Mouse (Mus musculus): Measurements from ENCODE around the gene Csf2rb. TPM values are rescaled to one million over a fixed set of nuclear protein-coding genes. Genes with fewer than 3 reads are reported as not detected.
"Not testable (repeated sequence)": the region's sequence is repeated elsewhere in the genome, so short reads cannot be mapped to it uniquely, and the experiment has no call there.

The Csf2rb gene
- polyA plus RNA-seq, 1 experiment from 2014 or later = 1.8 TPM

DNA sequence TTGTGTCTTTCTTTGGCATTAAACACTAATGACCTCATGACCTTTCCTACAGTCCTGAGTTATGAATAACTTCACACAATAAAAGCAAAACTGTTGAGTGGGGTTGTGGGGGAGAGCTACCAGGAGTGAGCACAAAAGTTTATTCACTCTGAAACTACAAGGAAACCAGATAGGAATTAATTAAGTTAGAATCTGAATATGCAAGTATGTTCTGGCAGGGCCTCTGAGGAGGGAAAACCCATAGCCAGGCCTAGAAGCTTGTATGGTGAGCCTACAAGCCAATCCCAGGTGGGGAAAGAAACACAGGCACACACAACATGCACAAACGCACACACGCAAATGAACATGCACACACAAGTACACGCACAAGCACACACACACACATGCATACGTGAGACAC is 22.8 kb upstream of the Csf2rb start:
- Histone ChIP-seq H3K4me1 (ENCODE audit: control insufficient read depth, insufficient read depth, low read length) (no peaks in the 10 kb centered on the region), H3K9ac (ENCODE audit: low read length) (no peak overlapping the region), H3K9me3 (ENCODE audit: control insufficient read depth, low read length) (no peaks in the 10 kb centered on the region), H3K36me3 (ENCODE audit: control insufficient read depth, insufficient read depth, low read length) (no peaks in the 10 kb centered on the region), H3K4me2 (ENCODE audit: low read depth) (no peak overlapping the region), H3K27ac (ENCODE audit: low read depth, low read length) (no peak overlapping the region), H3K4me3 (ENCODE audit: low read depth, low read length) (no peak overlapping the region), H3K27me3 (ENCODE audit: control insufficient read depth, insufficient read depth, low read length) (no peaks in the 10 kb centered on the region)
- ATAC-seq (ENCODE audit: insufficient read depth, low FRiP score, low TSS enrichment) = no peak
- no peak for DNase-seq (ENCODE audit: low spot score)
- WGBS = 97% methylated on average over 4 of the region's 4 CpGs

DNA sequence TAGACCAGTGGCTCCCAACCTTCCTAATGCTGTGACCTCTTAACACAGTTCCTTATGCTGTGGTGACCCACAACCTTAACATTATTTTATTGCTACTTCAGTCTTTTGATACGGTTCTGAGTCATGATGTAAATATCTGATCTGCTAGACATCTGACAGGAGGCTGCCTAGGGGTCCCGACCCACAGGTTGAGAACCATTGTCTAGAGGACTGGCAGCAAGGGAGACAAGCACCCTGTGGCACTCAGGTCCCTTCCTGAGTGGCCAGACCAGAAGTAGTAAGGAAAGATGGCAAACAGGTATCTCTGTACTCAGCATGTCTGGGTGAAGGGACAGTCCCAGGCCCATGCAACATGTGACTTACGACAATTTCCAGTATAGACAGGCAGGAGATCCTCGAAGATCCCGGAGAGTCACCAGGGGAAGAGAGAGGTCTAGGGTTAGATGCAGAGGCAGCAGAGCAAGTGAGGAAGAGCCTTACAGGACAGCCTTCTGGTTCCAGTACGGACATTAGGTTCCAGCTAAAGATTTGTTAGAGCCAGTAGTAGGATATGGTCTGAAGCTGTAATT is 21.8 kb upstream of the Csf2rb start:
- H3K36me3 ChIP-seq (ENCODE audit: control insufficient read depth, insufficient read depth, low read length) = no peaks in the 10 kb centered on the region
- H3K4me1 ChIP-seq (ENCODE audit: control insufficient read depth, insufficient read depth, low read length) = no peaks in the 10 kb centered on the region
- H3K4me3 ChIP-seq (ENCODE audit: low read depth, low read length) = no peak overlapping the region
- no peak for ATAC-seq (ENCODE audit: insufficient read depth, low FRiP score, low TSS enrichment)
- H3K9me3 ChIP-seq (ENCODE audit: control insufficient read depth, low read length) = no peaks in the 10 kb centered on the region
- no peak overlapping the region for H3K4me2 ChIP-seq (ENCODE audit: low read depth)
- no peak for DNase-seq (ENCODE audit: low spot score)
- no peak overlapping the region for H3K9ac ChIP-seq (ENCODE audit: low read length)
- no peak overlapping the region for H3K27ac ChIP-seq (ENCODE audit: low read depth, low read length)
- WGBS = 90% methylated on average over 6 of the region's 6 CpGs
- no peaks in the 10 kb centered on the region for H3K27me3 ChIP-seq (ENCODE audit: control insufficient read depth, insufficient read depth, low read length)

DNA sequence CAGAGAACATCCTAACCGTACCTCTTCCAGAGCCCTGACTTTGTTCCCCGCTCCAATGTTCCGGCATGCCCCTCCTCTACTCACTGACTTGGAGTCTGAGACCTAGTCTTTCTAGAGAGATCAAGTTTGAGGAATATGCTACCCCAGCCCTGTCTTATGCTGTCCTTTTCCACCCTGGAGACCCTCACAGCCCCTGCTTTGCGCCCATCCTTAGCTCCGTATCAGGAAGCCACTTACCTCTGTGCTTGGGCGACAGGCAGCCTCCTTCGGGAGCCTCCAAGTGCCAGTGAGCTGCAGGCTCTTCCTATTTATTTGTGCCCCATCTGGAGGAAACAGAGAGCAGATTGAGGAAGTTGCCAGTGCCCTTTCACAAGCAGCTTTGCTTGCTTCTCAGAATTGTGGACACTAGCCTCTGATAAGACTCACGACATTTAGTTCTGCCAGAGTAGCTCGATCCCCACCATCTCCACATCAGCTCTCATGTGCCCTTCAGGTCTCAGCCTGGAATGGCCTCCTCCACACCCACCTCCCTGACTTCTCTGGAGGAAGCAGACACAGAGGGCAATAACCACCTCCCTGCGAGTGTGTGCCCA is 20.1 kb upstream of the Csf2rb start, which contains the start of gene Csf2rb2:
TSS of gene Csf2rb2 (minus strand) at position 381 of the 593 bp plus-strand sequence.
- no peaks in the 10 kb centered on the region for H3K36me3 ChIP-seq (ENCODE audit: control insufficient read depth, insufficient read depth, low read length)
- DNase-seq (ENCODE audit: low spot score) (no peak), ATAC-seq (ENCODE audit: insufficient read depth, low FRiP score, low TSS enrichment) (no peak)
- H3K9ac ChIP-seq (ENCODE audit: low read length) = no peak within 1 kb of the TSS
- no peaks in the 10 kb centered on the region for H3K4me1 ChIP-seq (ENCODE audit: control insufficient read depth, insufficient read depth, low read length)
- no peaks in the 10 kb centered on the region for H3K27me3 ChIP-seq (ENCODE audit: control insufficient read depth, insufficient read depth, low read length)
- H3K27ac ChIP-seq (ENCODE audit: low read depth, low read length) = no peak within 1 kb of the TSS
- H3K4me2 ChIP-seq (ENCODE audit: low read depth) = no peak within 1 kb of the TSS
- WGBS = 86% methylated on average over 10 of the region's 10 CpGs
- H3K4me3 ChIP-seq (ENCODE audit: low read depth, low read length) = no peak within 1 kb of the TSS
- no peaks in the 10 kb centered on the region for H3K9me3 ChIP-seq (ENCODE audit: control insufficient read depth, low read length)

DNA sequence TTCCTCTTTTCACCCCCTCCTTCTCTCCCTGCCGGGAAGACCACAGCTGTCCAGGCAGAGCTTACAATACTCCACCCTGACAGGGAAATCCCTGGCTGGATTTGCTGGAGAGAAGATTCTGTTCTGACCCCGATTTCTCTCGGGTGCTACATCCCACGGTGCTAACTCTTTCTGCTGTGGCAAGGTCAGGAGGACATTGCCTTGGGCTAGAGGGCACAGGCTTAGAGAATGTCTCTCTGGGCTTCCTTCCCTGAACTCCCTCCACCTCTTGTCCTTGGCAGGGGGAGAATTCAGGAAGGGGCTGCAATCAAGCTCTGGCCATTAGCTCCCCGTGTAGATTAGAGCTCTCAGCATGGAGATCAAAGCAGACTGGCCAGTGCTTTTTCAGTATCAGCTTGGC is 15.7 kb upstream of the Csf2rb start:
- Histone ChIP-seq H3K36me3 (ENCODE audit: control insufficient read depth, insufficient read depth, low read length) (no peaks in the 10 kb centered on the region), H3K27me3 (ENCODE audit: control insufficient read depth, insufficient read depth, low read length) (no peaks in the 10 kb centered on the region), H3K4me2 (ENCODE audit: low read depth) (no peak overlapping the region), H3K9ac (ENCODE audit: low read length) (no peak overlapping the region), H3K27ac (ENCODE audit: low read depth, low read length) (no peak overlapping the region), H3K4me1 (ENCODE audit: control insufficient read depth, insufficient read depth, low read length) (no peaks in the 10 kb centered on the region), H3K9me3 (ENCODE audit: control insufficient read depth, low read length) (no peaks in the 10 kb centered on the region), H3K4me3 (ENCODE audit: low read depth, low read length) (no peak overlapping the region)
- ATAC-seq (ENCODE audit: insufficient read depth, low FRiP score, low TSS enrichment) = no peak
- 27% methylated on average over 5 of the region's 5 CpGs for WGBS
- no peak for DNase-seq (ENCODE audit: low spot score)

DNA sequence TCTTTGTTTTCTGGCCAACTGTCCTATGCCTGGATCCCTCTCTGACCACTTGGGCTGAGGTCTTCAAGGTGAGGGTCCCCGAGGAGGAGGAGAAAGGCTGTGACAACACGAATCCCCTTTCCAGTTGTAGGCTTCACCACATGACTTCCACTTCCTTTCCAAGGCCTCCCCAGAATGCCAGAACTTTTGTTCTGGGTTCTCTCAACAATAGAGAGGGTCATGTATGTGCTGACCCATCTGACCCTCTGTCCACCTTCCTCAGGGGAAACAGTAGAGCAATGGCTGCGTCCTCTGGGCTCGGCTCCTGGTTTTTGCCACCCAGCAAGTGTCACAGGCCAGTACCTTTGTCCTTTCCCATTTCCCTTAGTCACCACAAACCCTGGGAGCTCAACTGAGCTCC is 14.6 kb upstream of the Csf2rb start:
- no peaks in the 10 kb centered on the region for H3K4me1 ChIP-seq (ENCODE audit: control insufficient read depth, insufficient read depth, low read length)
- no peak overlapping the region for H3K27ac ChIP-seq (ENCODE audit: low read depth, low read length)
- ATAC-seq (ENCODE audit: insufficient read depth, low FRiP score, low TSS enrichment) = no peak
- 80% methylated on average over 4 of the region's 4 CpGs for WGBS
- no peak overlapping the region for H3K4me2 ChIP-seq (ENCODE audit: low read depth)
- DNase-seq (ENCODE audit: low spot score) = no peak
- H3K36me3 ChIP-seq (ENCODE audit: control insufficient read depth, insufficient read depth, low read length) = no peaks in the 10 kb centered on the region
- H3K9me3 ChIP-seq (ENCODE audit: control insufficient read depth, low read length) = no peaks in the 10 kb centered on the region
- no peak overlapping the region for H3K9ac ChIP-seq (ENCODE audit: low read length)
- no peak overlapping the region for H3K4me3 ChIP-seq (ENCODE audit: low read depth, low read length)
- no peaks in the 10 kb centered on the region for H3K27me3 ChIP-seq (ENCODE audit: control insufficient read depth, insufficient read depth, low read length)

DNA sequence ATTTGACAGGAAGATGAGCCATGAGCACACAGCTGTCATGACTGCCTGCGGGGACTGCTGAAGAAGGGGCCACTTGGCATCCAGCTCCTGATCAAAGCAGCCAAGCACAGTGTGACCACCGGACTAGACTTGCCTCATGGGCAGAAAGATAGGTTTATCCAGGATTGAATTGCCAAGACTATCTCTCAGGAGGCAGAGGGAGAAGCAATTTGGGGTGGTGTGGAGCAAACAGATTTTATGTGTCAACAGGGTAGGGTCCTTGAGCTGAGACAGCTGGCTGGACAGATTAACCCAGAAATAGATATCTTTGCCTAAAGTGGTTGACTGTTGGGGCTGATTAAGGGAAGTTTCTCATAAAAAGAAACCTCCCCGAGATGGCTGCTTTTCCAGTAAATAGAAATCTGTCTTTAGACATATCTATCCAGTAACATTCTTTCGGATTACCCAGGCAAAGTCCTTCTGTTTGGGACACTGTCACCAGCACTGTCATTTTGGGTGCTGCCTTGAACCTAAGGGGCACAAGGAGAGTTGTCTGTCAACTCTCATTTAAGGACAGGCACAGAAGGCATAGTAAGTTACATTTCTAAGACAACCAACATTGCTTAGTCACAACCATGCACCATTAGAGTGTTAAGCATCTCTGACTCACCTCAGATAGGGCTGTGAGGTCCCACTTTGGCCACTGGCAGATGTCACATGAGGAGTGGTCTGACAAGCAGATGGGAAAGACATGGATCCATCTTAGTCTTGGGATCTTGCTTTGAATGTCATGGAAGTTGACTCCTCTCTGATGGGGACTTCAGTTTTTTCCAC is 12.9 kb upstream of the Csf2rb start:
- H3K27ac ChIP-seq (ENCODE audit: low read depth, low read length); ATAC-seq (ENCODE audit: insufficient read depth, low FRiP score, low TSS enrichment); H3K36me3 ChIP-seq (ENCODE audit: control insufficient read depth, insufficient read depth, low read length); H3K9ac ChIP-seq (ENCODE audit: low read length); DNase-seq (ENCODE audit: low spot score); H3K27me3 ChIP-seq (ENCODE audit: control insufficient read depth, insufficient read depth, low read length); H3K4me3 ChIP-seq (ENCODE audit: low read depth, low read length); H3K9me3 ChIP-seq (ENCODE audit: control insufficient read depth, low read length); H3K4me1 ChIP-seq (ENCODE audit: control insufficient read depth, insufficient read depth, low read length); H3K4me2 ChIP-seq (ENCODE audit: low read depth): not testable (repeated sequence)
- WGBS = 76% methylated on average over 4 of the region's 4 CpGs

DNA sequence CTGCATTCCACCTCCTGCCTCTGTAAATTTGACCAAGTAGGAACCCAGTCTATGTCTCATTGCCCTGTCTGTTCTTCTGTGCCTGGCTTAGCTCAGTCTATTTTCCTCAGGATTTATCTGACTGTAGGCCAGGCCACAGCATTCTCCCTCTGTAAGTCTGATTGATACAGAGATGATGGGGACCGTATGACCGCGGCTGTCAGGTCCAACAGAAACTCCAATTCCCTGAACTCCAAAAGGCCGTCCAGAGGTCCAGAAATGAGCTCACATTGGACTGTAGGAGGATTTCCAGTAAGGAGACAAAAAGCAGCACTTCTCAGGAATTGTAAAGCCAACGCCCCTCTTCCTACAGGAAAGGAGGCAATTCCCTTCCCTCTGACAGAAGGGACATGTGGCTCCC is 11.9 kb upstream of the Csf2rb start:
- WGBS = 89% methylated on average over 5 of the region's 5 CpGs
- not testable (repeated sequence) for H3K36me3 ChIP-seq (ENCODE audit: control insufficient read depth, insufficient read depth, low read length); H3K27me3 ChIP-seq (ENCODE audit: control insufficient read depth, insufficient read depth, low read length); H3K4me3 ChIP-seq (ENCODE audit: low read depth, low read length); H3K9ac ChIP-seq (ENCODE audit: low read length); DNase-seq (ENCODE audit: low spot score); ATAC-seq (ENCODE audit: insufficient read depth, low FRiP score, low TSS enrichment); H3K4me1 ChIP-seq (ENCODE audit: control insufficient read depth, insufficient read depth, low read length); H3K27ac ChIP-seq (ENCODE audit: low read depth, low read length); H3K4me2 ChIP-seq (ENCODE audit: low read depth); H3K9me3 ChIP-seq (ENCODE audit: control insufficient read depth, low read length)

DNA sequence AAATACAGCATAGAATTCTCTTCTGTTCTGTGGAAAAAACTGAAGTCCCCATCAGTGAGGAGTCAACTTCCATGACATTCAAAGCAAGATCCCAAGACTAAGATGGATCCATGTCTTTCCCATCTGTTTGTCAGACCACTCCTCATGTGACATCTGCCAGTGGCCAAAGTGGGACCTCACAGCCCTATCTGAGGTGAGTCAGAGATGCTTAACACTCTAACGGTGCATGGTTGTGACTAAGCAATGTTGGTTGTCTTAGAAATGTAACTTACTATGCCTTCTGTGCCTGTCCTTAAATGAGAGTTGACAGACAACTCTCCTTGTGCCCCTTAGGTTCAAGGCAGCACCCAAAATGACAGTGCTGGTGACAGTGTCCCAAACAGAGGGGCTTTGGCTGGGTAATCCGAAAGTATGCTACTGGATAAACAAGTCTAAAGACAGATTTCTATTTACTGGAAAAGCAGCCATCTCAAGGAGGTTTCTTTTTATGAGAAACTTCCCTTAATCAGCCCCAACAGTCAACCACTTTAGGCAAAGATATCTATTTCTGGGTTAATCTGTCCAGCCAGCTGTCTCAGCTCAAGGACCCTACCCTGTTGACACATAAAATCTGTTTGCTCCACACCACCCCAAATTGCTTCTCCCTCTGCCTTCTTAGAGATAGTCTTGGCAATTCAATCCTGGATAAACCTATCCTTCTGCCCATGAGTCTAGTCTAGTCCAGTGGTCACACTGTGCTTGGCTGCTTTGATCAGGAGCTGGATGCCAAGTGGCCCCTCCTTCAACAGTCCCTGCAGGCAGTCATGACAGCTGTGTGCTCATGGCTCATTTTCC is 7.0 kb upstream of the Csf2rb start:
- 84% methylated on average over 2 of the region's 2 CpGs for WGBS

More for the DNA sequence above, 7.0 kb upstream of the Csf2rb start:
- H3K4me2 ChIP-seq (ENCODE audit: low read depth); H3K9ac ChIP-seq (ENCODE audit: low read length); H3K27me3 ChIP-seq (ENCODE audit: control insufficient read depth, insufficient read depth, low read length); H3K27ac ChIP-seq (ENCODE audit: low read depth, low read length); H3K4me3 ChIP-seq (ENCODE audit: low read depth, low read length); ATAC-seq (ENCODE audit: insufficient read depth, low FRiP score, low TSS enrichment); DNase-seq (ENCODE audit: low spot score); H3K36me3 ChIP-seq (ENCODE audit: control insufficient read depth, insufficient read depth, low read length); H3K9me3 ChIP-seq (ENCODE audit: control insufficient read depth, low read length); H3K4me1 ChIP-seq (ENCODE audit: control insufficient read depth, insufficient read depth, low read length): not testable (repeated sequence)

All from neural tube, embryonic 11.5 days (tissue).